Mouse (Mus musculus) stomach, embryonic 16.5 days (tissue): ENCODE measurements around the gene Poll. TPM values are rescaled to one million over a fixed set of nuclear protein-coding genes. Genes with fewer than 3 reads are reported as not detected.

Experiments
- ATAC-seq: fragments of 200-750 bp; cut with Nextera tagmentation; 2 replicates; pipeline ENCODE4 v1.8.0; 2017; ENCODE audit warnings: moderate number of reproducible peaks, moderate TSS enrichment; ENCODE audit not compliant: insufficient read depth, low FRiP score
- H3K27ac ChIP-seq: fragments of 300-500 bp; sonication (generic); 2 replicates; pipeline ENCODE4 v1.5.1; 2014; ENCODE audit warnings: low read length
- H3K27me3 ChIP-seq: fragments of 300-500 bp; sonication (generic); 2 replicates; pipeline ENCODE4 v1.6.1; 2014; ENCODE audit warnings: low read length, control low read depth, mixed read lengths; ENCODE audit not compliant: control insufficient read depth, insufficient read depth
- H3K36me3 ChIP-seq: fragments of 300-500 bp; sonication (generic); 2 replicates; pipeline ENCODE4 v1.6.1; 2014; ENCODE audit warnings: low read length; ENCODE audit not compliant: control insufficient read depth, insufficient read depth
- H3K4me1 ChIP-seq: fragments of 300-500 bp; sonication (generic); 2 replicates; pipeline ENCODE4 v1.6.1; 2014; ENCODE audit warnings: low read length, control low read depth, mixed read lengths; ENCODE audit not compliant: control insufficient read depth, insufficient read depth
- H3K4me2 ChIP-seq: fragments of 300-500 bp; sonication (generic); 2 replicates; pipeline ENCODE4 v1.6.1; 2014; ENCODE audit warnings: low read depth, low read length, mixed read lengths
- H3K4me3 ChIP-seq: fragments of 300-500 bp; sonication (generic); replicated peaks from 2 replicates; pipeline ENCODE4 v1.5.1; 2014; ENCODE audit warnings: mild to moderate bottlenecking, low read length
- H3K9ac ChIP-seq: fragments of 300-500 bp; sonication (generic); 2 replicates; pipeline ENCODE4 v1.6.1; 2014; ENCODE audit warnings: low read length
- H3K9me3 ChIP-seq: fragments of 300-500 bp; sonication (generic); replicated peaks from 2 replicates; pipeline ENCODE4 v1.6.1; 2016; ENCODE audit warnings: low read length, control low read depth; ENCODE audit not compliant: control insufficient read depth
- WGBS: fragments of 180-500 bp; shearing (Covaris S2); extraction: QIAGEN DNeasy Blood & Tissue Kit; methylation state at CpG from one replicate; pipeline ENCODE4 v1.1.7; 2014; 5-methylcytosine and 5-hydroxymethylcytosine counted together
- polyA plus RNA-seq: library from polyadenylated mRNA; unstranded; fragments of >200 nt; fragmentation: Nextera tagmentation; extraction: Ambion mirVana; gene quantifications from 2 replicates; pipeline ENCODE4 v1.2.1, GENCODE M21; 2015

The Poll gene
- polyA plus RNA-seq, 1 experiment from 2014 or later: 13.2 TPM

DNA sequence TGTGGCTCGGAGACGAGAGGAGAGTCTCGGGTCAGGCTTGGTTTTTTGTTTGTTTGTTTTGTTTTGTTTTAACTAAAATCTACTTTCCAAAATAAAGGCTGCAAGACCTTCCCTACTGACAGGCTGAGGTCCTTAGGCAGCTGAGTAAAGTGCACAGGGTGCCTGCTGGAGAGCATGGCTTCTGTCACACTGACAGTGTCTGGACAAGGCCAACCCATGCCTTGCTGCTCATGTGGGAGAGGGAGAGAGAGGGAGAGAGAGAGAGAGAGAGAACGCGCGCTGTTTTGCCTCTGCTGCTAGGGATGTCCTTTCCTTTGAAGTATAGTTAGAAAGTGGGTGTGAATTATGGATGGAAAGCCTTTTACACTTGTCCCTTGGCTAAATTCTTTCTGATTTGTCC, 28.8 kb downstream of the Poll start:
- ATAC-seq: no peak
- Histone ChIP-seq H3K4me2 (no peak overlapping the region), H3K9me3 (no peaks in the 10 kb centered on the region), H3K27me3 (no peaks in the 10 kb centered on the region), H3K9ac (no peak overlapping the region), H3K27ac (no peak overlapping the region), H3K4me1 (peaks cover 3% of the 10 kb centered on the region; the same call in 1 of the 2 replicates), H3K4me3 (no peak overlapping the region), H3K36me3 (0 out of 2 replicates have a peak, but pooled peaks cover 3% of the 10 kb centered on the region)
- WGBS: 48% methylated on average over 6 of the region's 6 CpGs

DNA sequence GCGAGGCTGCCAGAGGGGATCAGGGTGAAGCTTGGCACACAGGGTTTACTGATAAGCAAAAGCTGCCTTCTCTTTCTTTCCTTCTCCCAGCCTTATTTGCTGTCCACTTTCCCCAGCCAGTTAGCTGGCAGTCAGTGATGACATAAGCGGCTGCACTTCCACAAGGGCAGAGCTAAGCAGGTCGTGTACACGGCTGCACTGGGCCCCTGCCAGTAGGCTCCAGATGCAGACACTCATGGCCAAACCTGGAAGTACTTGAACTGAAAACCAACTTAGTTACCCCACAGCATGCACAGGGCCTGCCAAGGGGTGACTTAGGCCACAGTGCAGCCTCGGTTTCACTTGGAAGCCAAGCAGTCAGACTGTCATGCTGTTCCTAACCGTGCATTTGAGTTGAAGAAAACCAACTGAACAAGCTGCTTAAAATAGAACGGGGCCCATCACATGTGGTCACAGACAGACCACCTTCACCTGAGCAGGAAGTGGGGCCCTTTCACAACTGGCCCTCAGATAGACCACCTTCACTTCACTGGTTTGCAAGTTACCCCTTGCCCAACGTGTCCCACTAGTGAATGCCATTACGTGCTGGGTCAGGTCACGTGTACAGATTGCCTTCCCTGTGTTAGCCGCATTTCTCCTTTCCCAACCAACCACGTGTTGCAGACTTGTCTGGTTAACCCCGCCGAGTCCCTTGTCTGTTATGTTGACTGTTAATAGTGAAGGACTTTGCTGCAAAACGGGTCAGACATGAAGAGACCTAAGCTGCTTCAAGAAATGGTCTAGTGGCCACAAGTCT, 29.9 kb downstream of the Poll start:
- Histone ChIP-seq H3K27ac (no peak overlapping the region), H3K9me3 (no peaks in the 10 kb centered on the region), H3K4me2 (no peak overlapping the region), H3K4me1 (peaks cover 3% of the 10 kb centered on the region; the same call in 1 of the 2 replicates), H3K9ac (no peak overlapping the region), H3K36me3 (0 out of 2 replicates have a peak, but pooled peaks cover 3% of the 10 kb centered on the region), H3K27me3 (no peaks in the 10 kb centered on the region), H3K4me3 (no peak overlapping the region)
- ATAC-seq: peak; percentile 49; the same call in 1 of the 2 replicates
- 57% methylated on average over 15 of the region's 15 CpGs for WGBS

DNA sequence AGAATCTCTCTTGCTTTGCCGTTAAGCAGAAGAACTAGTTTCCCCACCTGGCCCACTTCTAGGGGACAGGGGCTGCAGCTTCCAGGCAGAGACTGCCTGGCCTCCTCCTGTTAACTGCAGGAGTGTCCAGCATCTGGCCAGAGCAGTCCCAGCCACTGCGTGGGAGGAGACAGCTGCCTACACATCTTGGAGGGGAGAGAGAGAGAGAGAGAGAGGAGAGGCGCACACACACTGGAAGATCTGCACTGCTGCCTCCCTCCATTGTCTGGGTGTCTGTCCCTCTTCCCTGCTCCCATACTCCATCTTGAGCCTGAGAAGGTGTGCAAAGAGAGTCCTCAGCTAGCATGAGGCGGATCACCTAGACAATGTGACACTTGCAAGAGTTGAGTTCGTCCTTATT, 31.0 kb downstream of the Poll start:
- Histone ChIP-seq H3K9ac (no peak overlapping the region), H3K36me3 (0 out of 2 replicates have a peak, but pooled peaks cover 3% of the 10 kb centered on the region), H3K4me1 (peaks cover 3% of the 10 kb centered on the region; the same call in 1 of the 2 replicates), H3K9me3 (no peaks in the 10 kb centered on the region), H3K27ac (no peak overlapping the region), H3K4me2 (no peak overlapping the region), H3K27me3 (no peaks in the 10 kb centered on the region), H3K4me3 (no peak overlapping the region)
- ATAC-seq: no peak
- 72% methylated on average over 5 of the region's 5 CpGs for WGBS

DNA sequence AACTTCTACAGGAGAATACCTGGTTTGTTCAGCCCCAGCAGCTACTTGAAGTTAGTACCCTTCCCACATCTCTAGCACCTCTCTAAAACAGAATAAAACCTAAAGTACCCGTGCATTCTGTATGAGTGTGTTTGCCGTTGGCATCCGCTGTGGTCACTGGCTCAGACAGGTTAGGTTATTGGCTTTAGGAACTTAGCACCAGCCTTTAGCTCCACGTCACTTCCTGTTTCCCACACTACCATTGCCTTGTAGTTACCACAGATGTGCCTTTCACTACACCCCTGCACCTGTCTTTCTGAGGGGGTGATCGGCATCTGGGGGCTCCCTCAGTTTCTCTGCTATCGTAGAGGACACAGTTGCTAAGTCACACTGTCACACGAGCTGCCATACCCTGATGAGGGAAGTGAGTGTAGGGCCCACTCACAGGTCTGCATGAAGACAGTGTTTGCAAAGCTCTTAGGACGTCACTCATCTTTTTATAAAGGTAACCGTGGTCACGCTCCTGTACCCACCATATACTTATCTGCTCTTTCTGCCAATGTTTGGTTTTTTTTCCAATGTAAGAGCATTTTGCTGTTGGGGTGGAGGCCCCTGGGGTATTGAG, 32.3 kb downstream of the Poll start:
- Histone ChIP-seq H3K27ac (no peak overlapping the region), H3K4me1 (peaks cover 3% of the 10 kb centered on the region; the same call in 1 of the 2 replicates), H3K4me3 (no peak overlapping the region), H3K9ac (no peak overlapping the region), H3K27me3 (no peaks in the 10 kb centered on the region), H3K4me2 (no peak overlapping the region), H3K9me3 (no peaks in the 10 kb centered on the region), H3K36me3 (peaks cover 7% of the 10 kb centered on the region; the same call in 1 of the 2 replicates)
- WGBS: 83% methylated on average over 10 of the region's 10 CpGs
- ATAC-seq: no peak

DNA sequence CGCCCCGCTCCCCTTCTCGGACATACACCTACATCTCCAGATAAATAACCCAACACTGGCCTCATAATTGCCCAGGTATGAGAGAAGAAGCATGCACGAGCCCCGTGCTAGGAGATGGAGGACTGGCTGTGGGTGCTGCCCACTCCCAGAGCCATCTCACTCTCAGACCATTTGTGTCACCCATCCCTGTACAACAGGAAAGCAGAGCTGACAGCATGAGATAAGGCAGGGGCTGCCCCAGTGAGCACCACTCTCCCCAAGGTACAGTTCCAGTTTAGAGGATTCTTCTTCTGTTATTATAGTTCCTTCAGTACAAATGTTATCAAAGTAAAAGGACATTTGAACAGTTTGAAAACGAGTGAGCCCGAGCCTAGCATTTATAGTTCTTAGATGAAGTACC, 32.9 kb downstream of the Poll start:
- H3K27ac ChIP-seq: no peak overlapping the region
- H3K4me3 ChIP-seq: no peak overlapping the region
- H3K27me3 ChIP-seq: no peaks in the 10 kb centered on the region
- peaks cover 8% of the 10 kb centered on the region; the same call in 1 of the 2 replicates for H3K36me3 ChIP-seq
- H3K4me2 ChIP-seq: no peak overlapping the region
- no peaks in the 10 kb centered on the region for H3K9me3 ChIP-seq
- WGBS: 80% methylated on average over 7 of the region's 7 CpGs
- no peak for ATAC-seq
- peaks cover 3% of the 10 kb centered on the region; the same call in 1 of the 2 replicates for H3K4me1 ChIP-seq
- no peak overlapping the region for H3K9ac ChIP-seq

DNA sequence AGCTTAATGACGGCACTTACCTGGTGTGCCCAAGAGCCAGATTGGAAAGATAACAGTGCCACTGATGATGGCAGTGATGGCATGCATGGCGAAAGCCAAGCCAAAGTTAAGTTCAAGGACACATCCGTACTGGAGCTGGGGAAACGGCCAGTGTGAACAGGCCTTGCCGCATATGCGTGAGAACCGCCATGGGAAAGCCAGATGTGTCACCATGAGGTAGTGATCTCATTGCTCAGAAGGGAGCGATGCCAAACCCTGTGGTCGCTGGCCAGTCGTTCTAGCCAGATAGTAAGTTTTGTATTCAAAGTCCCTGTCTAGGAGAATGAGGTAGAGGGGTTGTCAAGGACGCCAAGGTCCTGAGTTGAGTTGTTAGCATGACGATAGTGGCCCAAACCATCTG, 44.1 kb downstream of the Poll start:
- no peak for ATAC-seq
- no peaks in the 10 kb centered on the region for H3K9me3 ChIP-seq
- no peak overlapping the region for H3K27ac ChIP-seq
- H3K36me3 ChIP-seq: no peaks in the 10 kb centered on the region
- no peak overlapping the region for H3K9ac ChIP-seq
- 91% methylated on average over 12 of the region's 12 CpGs for WGBS
- H3K4me1 ChIP-seq: no peaks in the 10 kb centered on the region; the same call in 1 of the 2 replicates
- H3K4me2 ChIP-seq: no peak overlapping the region
- H3K27me3 ChIP-seq: no peaks in the 10 kb centered on the region
- H3K4me3 ChIP-seq: no peak overlapping the region

DNA sequence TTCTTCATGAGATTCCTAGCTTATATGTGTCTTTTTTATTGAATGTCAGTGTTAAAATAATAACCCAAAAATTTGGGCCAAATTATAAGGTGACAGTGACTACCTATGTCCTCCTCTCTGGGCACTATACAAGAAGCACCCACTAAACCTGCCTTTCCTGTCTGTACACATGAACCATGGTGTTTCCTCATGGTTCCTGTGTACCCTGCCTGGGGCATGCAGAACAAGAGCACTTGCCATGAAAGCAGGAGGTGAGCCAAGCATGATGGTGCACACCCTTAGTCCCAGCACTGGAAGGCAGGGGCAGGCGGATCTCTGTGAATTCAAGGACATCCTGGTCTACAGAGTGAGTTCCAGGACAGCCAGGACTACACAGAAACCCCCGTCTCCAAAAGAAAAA, 45.0 kb downstream of the Poll start:
- no peak overlapping the region for H3K9ac ChIP-seq
- no peaks in the 10 kb centered on the region for H3K9me3 ChIP-seq
- no peak overlapping the region for H3K27ac ChIP-seq
- no peak overlapping the region for H3K4me3 ChIP-seq
- no peaks in the 10 kb centered on the region for H3K36me3 ChIP-seq
- 85% methylated on average over 2 of the region's 2 CpGs for WGBS
- H3K27me3 ChIP-seq: no peaks in the 10 kb centered on the region
- H3K4me1 ChIP-seq: no peaks in the 10 kb centered on the region; the same call in 1 of the 2 replicates
- no peak overlapping the region for H3K4me2 ChIP-seq
- no peak for ATAC-seq

DNA sequence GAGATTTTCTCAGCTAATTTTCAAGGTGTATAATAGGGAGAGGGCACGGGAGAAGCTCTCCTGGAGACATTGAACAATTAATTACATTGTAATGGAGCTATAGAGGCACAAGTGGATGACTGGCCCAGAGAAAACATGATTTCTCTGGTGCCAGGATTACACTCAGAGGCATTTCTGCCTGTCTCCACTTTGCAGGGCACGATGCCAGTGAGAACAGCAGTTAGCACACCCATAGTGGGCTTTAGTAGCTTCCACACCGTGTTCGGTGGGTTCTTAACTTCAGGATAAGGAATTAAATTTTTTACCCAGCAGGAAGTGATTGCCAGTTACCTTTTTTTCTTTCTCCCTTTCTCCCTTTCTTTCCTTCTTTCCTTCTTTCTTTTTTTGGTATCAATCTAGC, 48.9 kb downstream of the Poll start:
- no peaks in the 10 kb centered on the region for H3K36me3 ChIP-seq
- H3K27me3 ChIP-seq: no peaks in the 10 kb centered on the region
- no peaks in the 10 kb centered on the region for H3K9me3 ChIP-seq
- 70% methylated on average over 4 of the region's 4 CpGs for WGBS
- H3K27ac ChIP-seq: no peak overlapping the region
- H3K4me1 ChIP-seq: no peaks in the 10 kb centered on the region
- no peak overlapping the region for H3K4me2 ChIP-seq
- ATAC-seq: no peak
- no peak overlapping the region for H3K4me3 ChIP-seq
- no peak overlapping the region for H3K9ac ChIP-seq

DNA sequence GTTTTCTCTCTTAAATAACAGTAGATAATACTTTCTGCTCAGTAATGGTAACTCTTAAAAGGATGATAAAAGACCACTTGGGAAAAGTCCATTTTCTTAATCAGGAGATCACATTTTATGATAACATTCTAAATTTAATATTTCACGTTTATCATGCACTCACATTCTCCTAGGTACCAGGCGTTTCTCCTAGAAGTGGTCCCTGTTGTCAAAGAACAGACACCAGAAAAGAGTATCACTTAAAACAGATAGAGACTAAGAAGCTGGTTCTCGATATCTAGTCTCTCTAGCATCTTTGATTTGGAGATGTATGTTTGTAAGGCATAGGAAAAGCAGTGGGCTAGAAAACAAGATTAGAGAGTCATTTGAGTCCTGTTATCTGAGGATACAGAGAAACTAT, 49.7 kb downstream of the Poll start:
- no peak for ATAC-seq
- no peak overlapping the region for H3K27ac ChIP-seq
- 79% methylated on average over 3 of the region's 3 CpGs for WGBS
- no peaks in the 10 kb centered on the region for H3K9me3 ChIP-seq
- H3K4me3 ChIP-seq: no peak overlapping the region
- H3K4me2 ChIP-seq: no peak overlapping the region
- no peak overlapping the region for H3K9ac ChIP-seq
- H3K27me3 ChIP-seq: no peaks in the 10 kb centered on the region
- no peaks in the 10 kb centered on the region for H3K36me3 ChIP-seq
- no peaks in the 10 kb centered on the region for H3K4me1 ChIP-seq
